Mouse (Mus musculus) ES-E14 (cell line): ENCODE measurements around the gene Krt83.

Experiments used
- CHD2 ChIP-seq: IDR thresholded peaks from 2 replicates; pipeline ENCODE4 v1.6.1; 2014; ENCODE audit warnings: mild to moderate bottlenecking, low read depth, low read length, inconsistent platforms
- ZC3H11A ChIP-seq: IDR thresholded peaks from 2 replicates; pipeline ENCODE4 v1.6.1; 2012; ENCODE audit warnings: low read depth, mild to moderate bottlenecking, inconsistent platforms, low read length, borderline replicate concordance
- ZNF384 ChIP-seq: IDR thresholded peaks from 2 replicates; pipeline ENCODE4 v1.6.1; 2012; ENCODE audit warnings: low read depth, low read length, inconsistent platforms

- no peak for TF ChIP-seq CHD2
- no peak for TF ChIP-seq ZNF384
- no peak for TF ChIP-seq ZC3H11A
These were observed 32.0 kb downstream of the Krt83 start for GRCm38 (mm10) chr15:101459283-101459682.
